Mouse (Mus musculus) layer of hippocampus, postnatal 10 days (tissue): ENCODE results near the gene Tas2r126. TPM values are rescaled to one million over a fixed set of nuclear protein-coding genes. Genes with fewer than 3 reads are reported as not detected.
"Not testable (repeated sequence)": the region's sequence is repeated elsewhere in the genome, so short reads cannot be mapped to it uniquely, and the experiment has no call there.

Experiments
- DNase-seq, 2 experiments: peaks; one replicate each; pipeline ENCODE4 v3.0.0; 2021; ENCODE audit warnings: low spot score in 2 of 2
- long read RNA-seq: library from polyadenylated mRNA; stranded (forward); transcript quantifications from one replicate; pipeline ENCODE4 v2.0.0, GENCODE M21; 2023
- total RNA-seq, 2 experiments: library from RNA; stranded (reverse); gene quantifications; 2 replicates each; pipeline ENCODE4 v1.2.3; 2021

Tas2r126 gene
- total RNA-seq: not detected
- long read RNA-seq: 0 reads

DNA sequence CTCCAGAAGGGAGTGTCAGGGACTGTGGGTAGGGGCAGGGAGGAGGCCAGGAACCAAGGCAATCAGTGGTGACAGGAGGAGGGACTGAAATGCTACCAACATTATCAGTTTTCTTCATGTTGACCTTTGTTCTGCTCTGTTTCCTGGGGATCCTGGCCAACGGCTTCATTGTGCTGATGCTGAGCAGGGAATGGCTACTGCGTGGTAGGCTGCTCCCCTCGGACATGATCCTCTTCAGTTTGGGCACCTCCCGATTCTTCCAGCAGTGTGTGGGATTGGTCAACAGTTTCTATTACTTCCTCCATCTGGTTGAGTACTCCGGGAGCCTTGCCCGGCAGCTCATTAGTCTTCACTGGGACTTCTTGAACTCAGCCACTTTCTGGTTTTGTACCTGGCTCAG, at the start of gene Tas2r126:
TSS of gene Tas2r126 (plus strand) at position 90 of the 400 bp plus-strand sequence.
- DNase-seq: no peak

- no peak for DNase-seq
Observed at GRCm38 (mm10) chr6:42385635-42386034, 48.7 kb upstream of the Tas2r126 start.

GRCm38 (mm10) chr6:42391796-42392330, 42.5 kb upstream of the Tas2r126 start:
- no peak for DNase-seq

DNA sequence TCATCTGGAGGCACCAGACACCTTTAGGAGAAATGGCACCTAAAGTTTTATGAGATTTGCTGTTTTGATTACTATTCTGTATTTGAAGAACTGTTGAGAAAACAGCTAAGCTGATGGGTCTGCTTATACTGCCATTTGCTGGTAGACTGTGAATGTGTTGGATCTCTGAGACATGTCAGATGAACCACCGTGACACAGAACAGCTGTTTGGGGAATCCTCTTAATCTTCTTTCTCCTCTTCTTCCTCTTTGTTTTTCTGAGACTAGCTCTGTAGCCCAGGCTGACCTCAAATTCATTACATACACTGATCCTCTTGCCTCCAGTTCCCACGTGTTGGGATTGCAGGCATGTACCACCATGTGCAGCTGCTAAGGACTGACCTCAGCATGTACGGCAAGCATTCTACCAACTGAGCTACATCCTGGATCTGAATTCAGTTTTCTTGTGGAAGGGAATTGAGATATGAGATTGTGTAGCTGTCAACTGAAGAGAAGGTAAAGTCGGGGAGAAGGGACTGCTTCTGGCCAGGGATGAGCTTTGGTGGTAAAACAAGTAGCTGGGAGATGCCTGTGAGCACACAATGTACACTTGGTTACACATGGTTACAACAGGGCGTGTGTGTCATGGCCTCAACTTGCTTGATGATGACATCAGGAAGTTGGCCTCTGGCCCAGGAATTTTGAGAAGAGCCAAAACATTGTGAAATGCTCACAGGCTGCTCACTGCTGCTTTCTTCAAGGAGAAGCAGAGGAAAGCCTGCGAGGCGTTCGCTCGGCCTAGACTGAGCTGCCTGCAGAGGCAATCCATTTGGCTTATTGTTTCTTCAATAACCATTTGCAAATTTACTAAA, 38.1 kb upstream of the Tas2r126 start:
- DNase-seq: peak in 1 of 2 experiments; percentile 27

- no peak for DNase-seq
Observed at GRCm38 (mm10) chr6:42397041-42397657, 37.2 kb upstream of the Tas2r126 start.

DNA sequence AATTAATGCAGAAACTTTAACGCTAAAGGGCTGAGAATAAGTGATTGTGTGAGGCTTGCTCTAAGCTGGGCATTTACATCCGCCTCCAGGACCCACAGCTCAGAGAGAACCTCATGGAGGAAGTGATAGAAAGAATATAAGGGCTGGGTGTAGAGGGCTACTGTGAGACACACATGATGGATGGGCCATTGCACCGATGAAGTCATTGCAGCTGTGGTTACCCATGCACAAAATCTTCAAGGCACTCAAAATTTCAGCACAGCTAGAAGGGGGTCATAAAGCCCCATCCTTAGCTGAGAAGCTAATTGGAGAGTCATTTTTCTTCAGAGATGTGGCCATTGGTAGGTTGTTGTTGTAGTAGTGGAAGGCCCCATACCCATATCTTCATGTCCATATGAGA, 36.0 kb upstream of the Tas2r126 start:
- DNase-seq: no peak

- DNase-seq: no peak
Observed at GRCm38 (mm10) chr6:42398998-42399397, 35.3 kb upstream of the Tas2r126 start.

DNA sequence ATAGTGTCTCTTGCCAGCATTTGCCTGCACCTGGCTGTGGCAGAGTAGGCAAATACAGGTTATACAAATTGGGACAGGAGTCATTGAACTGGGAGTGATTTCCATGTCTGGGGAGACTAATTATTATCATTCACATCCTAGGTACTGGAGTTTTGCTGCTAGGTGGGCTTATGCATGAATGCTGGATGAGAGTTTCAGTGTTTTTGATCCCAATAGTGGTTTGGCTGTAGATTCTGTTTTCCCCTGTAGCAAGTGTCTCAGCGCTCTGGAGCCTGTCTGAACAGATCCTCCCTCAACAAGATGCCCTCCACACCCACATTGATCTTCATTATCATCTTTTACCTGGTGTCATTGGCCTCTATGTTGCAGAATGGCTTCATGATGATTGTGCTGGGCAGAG, 34.4 kb upstream of the Tas2r126 start, which contains the start of gene Tas2r143:
TSS of gene Tas2r143 (plus strand) at position 301 of the 400 bp plus-strand sequence.
- DNase-seq: no peak

DNA sequence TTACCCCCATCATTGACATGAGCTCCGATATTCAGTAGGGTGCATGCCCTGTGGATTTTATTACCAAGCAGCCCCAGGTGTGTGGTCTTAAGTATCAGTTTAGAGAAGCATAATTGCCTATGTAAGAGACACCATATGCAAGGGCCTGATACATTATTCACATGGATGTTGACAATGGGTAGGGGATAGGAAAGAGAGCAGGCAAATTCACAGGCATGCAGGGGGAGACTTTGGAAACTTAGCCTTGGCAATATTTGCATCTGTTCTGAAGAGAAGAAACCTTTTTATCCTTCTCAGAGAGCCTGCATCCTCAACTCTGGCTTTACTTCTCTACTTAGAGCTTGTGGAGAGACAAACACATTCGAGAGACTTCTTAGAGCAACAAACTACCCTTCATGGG, 29.2 kb upstream of the Tas2r126 start, which contains the start of gene Tas2r135:
TSS of gene Tas2r135 (plus strand) at position 301 of the 400 bp plus-strand sequence.
- DNase-seq: no peak

DNA sequence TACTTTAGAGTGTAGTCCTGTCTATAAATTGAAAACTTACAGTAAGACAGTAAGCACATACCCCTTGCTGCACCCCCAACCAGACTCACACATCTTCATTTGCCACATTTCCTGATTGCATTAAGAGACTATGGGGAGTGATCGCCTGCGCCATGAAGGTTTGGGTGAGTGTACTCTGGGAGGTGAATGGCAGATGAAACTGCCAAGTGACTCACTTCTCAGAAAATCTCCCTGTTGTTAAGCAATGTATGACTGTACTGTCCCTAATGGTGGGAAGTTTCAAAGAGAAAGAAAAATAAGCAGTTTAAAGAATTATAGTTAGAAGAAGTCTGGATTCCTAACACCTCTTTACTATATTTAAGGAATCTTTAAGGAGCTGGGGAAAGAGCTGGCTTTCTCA, 14.9 kb upstream of the Tas2r126 start:
- no peak for DNase-seq

DNA sequence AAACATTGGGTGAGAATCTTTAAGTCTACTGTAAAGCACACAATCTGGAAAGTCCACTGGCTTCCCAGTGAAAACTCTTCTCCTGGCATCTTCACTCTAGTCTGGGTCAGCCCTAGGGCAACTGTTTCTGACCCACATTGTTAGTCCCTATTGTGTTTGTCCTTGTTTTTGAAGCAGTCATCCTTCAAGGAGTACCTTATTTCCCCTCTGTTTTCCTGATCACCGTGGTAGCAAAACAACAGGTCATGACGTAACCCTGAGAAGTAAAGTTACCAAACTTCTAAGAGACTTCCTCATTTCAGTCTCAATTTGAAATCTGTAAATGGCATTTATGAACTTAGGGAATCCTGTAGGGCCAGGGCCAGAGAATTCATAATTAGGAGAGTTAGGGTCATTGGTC, 12.9 kb upstream of the Tas2r126 start:
- DNase-seq: no peak

GRCm38 (mm10) chr6:42424472-42424871, 9.9 kb upstream of the Tas2r126 start:
- DNase-seq: no peak

GRCm38 (mm10) chr6:42426337-42426736, 8.0 kb upstream of the Tas2r126 start:
- no peak for DNase-seq

- no peak for DNase-seq
Observed at GRCm38 (mm10) chr6:42433554-42433953, 781 bp upstream of the Tas2r126 start.

DNA sequence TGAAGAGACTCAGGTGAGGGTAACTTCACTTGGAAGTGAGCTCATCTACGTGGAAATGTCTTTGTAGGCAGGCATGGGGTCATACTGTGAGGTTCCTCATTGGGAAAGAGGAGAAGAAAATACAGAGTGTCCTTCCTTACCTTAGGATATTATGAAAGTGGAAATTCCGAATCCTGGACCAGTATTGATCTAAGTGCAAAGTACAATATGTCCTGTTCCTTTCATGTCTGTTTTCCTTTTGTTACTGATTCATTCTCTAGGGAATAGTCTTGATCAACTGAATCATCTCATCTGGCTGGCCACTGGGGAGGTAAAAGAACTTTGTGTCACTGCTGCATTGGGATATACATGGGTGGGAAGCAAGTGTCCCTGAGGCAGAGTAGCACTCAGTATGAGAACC, 1.2 kb downstream of the Tas2r126 start:
- DNase-seq: no peak

DNA sequence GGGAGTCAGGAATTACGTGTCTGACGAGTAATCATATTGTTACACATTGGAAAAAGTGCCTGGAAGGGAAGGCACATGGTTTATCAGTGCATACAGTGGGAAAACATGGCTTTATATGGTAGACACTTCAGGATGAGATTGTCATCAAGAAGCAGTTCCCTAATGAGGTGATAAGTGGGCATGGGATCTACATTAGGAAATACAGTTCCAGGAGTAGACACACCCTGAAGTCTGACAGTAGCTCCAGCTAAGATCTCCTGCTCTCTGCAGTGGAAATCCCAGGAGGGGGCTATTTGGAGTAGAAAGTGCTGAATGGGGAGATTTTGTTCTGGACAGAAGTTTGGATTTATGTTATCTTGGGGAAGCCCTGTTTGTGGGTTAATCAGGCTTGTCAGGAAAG, 7.1 kb downstream of the Tas2r126 start:
- no peak for DNase-seq

DNA sequence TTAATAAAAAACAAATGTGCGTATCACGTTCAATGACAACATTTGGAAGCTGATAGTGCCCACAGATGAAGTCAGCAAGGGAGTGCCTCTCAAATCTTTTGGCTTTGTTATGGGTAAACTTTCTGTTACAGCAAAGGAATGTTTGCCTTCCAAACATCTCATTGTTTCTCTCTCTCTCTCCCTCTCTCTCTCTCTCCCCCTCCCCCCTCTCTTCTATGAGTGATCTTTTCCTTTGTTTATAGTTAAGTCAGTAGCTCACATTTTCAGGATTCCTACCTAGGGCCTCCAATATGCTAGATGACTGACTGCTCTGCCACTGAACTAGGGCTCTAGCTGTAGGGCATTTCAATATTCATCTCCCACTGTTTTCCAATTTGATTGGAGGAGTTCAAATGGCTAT, 10.2 kb downstream of the Tas2r126 start:
- no peak for DNase-seq

DNA sequence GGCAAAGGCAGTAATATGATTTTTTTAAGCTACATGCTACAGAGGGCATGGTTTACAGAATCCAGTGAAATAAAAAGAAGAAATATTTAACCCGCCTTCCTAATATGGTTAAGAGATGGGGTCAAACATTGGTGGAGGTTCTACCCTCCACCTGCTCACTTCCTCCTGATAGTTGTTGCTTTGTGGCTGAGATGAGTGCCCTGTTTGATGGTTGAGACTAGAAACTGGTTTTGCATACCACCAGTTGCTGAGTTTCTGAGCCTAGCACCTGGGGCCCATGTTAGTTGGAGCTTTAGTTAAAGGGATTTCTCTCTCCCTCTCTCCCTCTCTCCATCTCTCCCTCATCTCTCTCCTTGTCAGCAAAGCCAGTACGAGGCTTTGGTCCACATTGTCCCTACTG, 13.0 kb downstream of the Tas2r126 start:
- DNase-seq: no peak

DNA sequence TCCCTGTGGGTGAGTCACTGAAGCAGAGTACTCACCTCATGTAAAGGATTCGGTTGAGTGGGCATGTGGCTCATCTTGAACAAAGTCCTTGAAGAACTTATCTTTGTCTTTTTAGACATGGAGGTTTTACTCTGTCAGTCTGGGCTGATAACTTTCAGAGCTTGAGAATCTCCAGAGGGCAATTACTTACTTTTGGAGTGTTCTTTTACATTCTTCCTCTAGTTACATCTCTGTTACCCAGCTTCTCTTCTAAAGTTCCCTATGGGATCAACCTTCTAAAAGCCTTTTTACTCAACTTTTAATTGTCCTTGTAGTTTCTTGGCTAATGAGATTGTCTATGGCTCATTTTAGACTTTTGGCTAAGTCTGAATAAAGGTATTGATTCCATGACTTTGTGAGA, 30.8 kb downstream of the Tas2r126 start, which contains the start of gene Olfr458:
TSS of gene Olfr458 (minus strand) at position 101 of the 400 bp plus-strand sequence.
- DNase-seq: no peak

- DNase-seq: no peak
Observed at GRCm38 (mm10) chr6:42470542-42470941, 36.2 kb downstream of the Tas2r126 start.

DNA sequence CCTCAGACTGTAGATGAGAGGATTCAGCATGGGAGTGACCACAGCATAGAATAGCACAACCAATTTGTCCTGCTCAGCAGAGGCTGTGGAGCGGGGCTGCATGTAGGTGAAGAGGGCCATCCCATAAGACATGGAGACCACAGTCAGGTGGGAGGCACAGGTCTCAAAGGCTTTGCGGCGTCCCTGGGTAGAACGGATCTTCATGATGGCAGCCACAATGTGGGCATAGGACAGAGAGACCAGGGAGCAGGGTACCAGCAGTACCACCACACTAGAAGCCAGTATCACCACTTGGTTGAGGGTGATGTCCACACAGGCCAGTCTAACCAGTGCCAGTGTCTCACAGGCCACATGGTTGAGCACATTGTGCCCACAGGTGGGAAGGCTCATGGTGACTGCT, 37.0 kb downstream of the Tas2r126 start:
- not testable (repeated sequence) for DNase-seq

DNA sequence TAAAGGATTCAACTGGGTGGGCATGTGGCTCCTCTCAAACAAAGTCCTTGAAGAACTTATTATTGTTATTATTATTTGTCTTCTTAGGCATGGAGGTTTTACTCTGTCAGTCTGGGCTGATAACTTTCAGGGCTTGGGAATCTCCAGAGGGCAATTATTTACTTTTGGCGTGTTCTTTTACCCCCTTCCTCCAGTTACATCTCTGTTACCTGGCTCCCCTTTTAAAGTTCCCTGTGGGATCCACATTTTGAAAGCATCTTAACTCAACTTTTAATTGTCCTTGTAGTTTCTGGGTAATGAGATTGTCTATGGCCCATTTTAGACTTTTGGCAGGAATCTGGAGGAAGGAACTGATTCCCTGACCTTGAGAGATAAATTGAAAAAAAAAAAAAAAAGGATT, 41.9 kb downstream of the Tas2r126 start, which contains the start of gene Olfr457:
TSS of gene Olfr457 (minus strand) at position 101 of the 400 bp plus-strand sequence.
- no peak for DNase-seq
